Mouse (Mus musculus): ENCODE data around the gene Ccdc107.

DNA sequence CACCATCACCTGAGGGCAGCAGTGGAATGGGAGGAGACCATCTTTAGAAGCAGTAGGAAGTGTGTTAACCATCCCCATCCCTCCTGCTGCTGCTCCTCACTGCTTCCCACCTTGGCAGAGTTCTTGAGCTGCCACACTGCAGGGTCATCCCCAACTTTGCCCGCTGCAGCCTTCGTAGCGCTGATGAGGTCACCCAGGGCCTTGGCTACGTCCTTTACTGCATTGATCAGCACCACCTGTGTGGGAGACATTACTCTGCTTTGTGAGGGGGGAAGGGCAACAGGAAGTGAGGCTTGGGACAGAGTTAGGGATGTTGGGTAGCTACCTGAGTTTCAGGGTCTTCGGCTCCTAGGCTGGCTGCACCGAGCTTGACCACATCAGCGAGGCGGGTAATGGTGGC is 42.9 kb downstream of the Ccdc107 start:
- TF ChIP-seq POLR2A (IDR thresholded peaks at IDR 0.05; ENCODE audit: insufficient read depth, low read depth, low read length) (no peak), CTCF (IDR thresholded peaks at IDR 0.05) (no peak)
